Mouse (Mus musculus) cerebellum, adult 2 months (tissue): ENCODE data around the gene Capn1. TPM values are rescaled to one million over a fixed set of nuclear protein-coding genes. Genes with fewer than 3 reads are reported as not detected.

Experiments used
- DNase-seq, 2 experiments: peaks; one replicate each; pipeline ENCODE4 v3.0.0; 2021
- H3K27ac ChIP-seq: fragments of 200-500 bp; 2 replicates; pipeline ENCODE4 v1.5.1; 2012; ENCODE audit warnings: low read length, control low read depth, inconsistent platforms; ENCODE audit not compliant: insufficient read depth
- H3K27me3 ChIP-seq: fragments of 200-500 bp; 2 replicates; pipeline ENCODE4 v1.6.1; 2012; ENCODE audit warnings: inconsistent platforms, mild to moderate bottlenecking, low read length, moderate library complexity; ENCODE audit not compliant: control insufficient read depth, insufficient read depth
- H3K4me1 ChIP-seq: fragments of 200-500 bp; 2 replicates; pipeline ENCODE4 v1.6.1; 2011; ENCODE audit warnings: low read length; ENCODE audit not compliant: control insufficient read depth, insufficient read depth
- H3K4me3 ChIP-seq: fragments of 200-500 bp; replicated peaks from 2 replicates; pipeline ENCODE3; 2011; ENCODE audit warnings: mild to moderate bottlenecking, low read depth, low read length, control low read depth; ENCODE audit not compliant: insufficient read depth
- CTCF ChIP-seq: fragments of 200-500 bp; IDR thresholded peaks from 2 replicates; pipeline ENCODE4 v1.5.1; 2011; ENCODE audit warnings: low read depth, mild to moderate bottlenecking, control low read depth, low read length, moderate library complexity, borderline replicate concordance; ENCODE audit not compliant: insufficient read depth
- POLR2A ChIP-seq: fragments of 200-500 bp; IDR thresholded peaks from 2 replicates; pipeline ENCODE4 v1.6.1; 2011; ENCODE audit warnings: low read length, control low read depth, borderline replicate concordance; ENCODE audit not compliant: insufficient read depth
- WGBS: fragments of 180-500 bp; shearing (Covaris S2); methylation state at CpG from one replicate; pipeline ENCODE4 v1.1.7; 2018; 5-methylcytosine and 5-hydroxymethylcytosine counted together
- polyA plus RNA-seq: library from polyadenylated mRNA; depleted of rRNA; stranded (reverse); fragments of >200 nt; gene quantifications from 2 replicates; pipeline ENCODE4 v1.2.3, GENCODE M21; 2012

Gene Capn1
- polyA plus RNA-seq, 1 experiment = 27.0 TPM

DNA sequence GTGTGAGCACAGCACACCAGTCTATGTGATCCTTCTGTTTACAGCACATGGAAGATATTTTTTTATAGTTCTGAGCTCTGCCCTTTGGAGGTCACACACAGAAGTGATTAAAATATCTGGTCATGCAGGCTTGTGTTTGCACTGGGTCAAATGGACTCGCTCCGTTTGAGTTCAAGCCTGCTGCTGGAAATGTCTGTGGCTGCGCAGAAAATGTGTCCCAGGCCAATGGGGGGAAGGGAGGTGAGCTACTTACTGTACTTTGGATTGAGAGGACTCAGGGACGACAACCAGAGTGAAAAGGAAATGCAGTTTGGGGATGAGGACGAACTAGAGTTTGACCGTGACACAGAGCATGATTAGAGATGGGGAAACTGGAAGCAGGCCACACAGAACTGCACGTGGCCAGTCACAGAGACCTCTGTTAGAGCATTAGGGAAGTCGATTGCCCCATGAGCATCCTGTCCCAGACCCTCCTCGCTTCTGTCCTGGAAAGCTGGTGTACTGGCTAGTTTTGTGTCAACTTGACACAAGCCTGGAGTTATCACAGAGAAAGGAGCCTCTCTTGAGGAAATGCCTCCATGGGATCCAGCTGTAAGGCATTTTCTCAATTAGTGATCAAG lies 20.4 kb upstream of the Capn1 start:
- no peak for DNase-seq
- TF ChIP-seq POLR2A = no peak
- TF ChIP-seq CTCF = no peak
- 77% methylated on average over 9 of the region's 9 CpGs for WGBS

DNA sequence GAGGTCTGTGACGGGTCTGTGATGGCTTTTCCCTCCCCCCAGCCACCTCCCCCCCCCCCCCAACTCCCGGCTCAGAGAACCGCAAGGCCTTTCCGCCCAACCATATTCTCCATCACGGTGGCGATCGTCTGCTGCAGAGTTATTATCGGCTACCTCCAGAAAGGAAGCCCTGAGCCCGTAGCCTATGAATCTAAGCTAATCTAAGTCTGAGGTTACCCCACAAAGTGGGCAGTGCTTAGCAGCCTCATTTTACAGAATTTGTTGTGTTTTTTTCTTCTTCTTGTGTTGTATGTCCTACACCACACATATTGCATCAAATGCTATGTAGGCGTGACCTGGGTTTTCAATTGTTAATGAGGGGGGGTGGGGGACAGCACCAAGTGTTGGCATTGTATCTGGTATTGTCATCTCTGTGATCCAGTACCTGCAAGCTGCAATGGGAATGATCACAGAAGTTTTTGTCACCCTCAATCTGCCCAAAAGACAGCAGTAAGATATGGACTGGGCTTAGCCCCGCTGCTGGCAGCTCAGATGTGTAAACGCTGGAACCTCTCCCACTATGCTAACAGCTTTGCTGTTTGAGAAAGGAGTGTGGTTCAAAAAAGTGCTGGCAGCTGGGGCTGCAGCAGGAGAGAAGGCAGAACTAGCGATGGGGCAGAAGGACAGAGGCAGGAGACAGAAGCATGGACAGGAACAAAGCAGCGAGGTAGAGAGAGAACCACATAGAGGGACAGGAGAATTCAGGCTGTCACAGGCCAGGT lies 15.0 kb upstream of the Capn1 start:
- no peak for DNase-seq
- no peak overlapping the region for H3K4me3 ChIP-seq
- H3K4me1 ChIP-seq = no peaks in the 10 kb centered on the region
- TF ChIP-seq CTCF = no peak
- no peak for TF ChIP-seq POLR2A
- 63% methylated on average over 14 of the region's 14 CpGs for WGBS
- H3K27ac ChIP-seq = no peak overlapping the region
- H3K27me3 ChIP-seq = no peaks in the 10 kb centered on the region

More for the DNA sequence above, 20.4 kb upstream of the Capn1 start:
- Histone ChIP-seq H3K27ac (no peak overlapping the region), H3K27me3 (no peaks in the 10 kb centered on the region), H3K4me1 (no peaks in the 10 kb centered on the region), H3K4me3 (no peak overlapping the region)

DNA sequence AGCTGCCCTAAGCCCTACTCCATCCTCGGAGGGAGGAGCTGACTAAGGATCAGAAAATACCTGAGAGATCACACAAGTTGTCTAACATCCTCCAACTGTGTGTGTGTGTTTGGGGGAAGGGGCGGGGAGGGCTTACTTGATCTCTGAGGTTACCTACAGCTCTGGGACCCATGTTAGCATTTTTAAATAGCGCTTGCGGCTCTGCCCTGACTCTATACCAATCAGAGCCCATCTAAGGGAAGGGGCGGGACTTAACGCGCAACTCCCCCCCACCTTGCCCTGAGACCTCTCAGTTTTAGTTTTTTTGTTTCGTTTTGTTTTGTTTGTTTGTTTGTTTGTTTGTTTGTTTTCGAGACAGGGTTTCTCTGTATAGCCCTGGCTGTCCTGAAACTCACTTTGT lies 13.7 kb upstream of the Capn1 start:
- H3K4me1 ChIP-seq = no peaks in the 10 kb centered on the region
- H3K27ac ChIP-seq = no peak overlapping the region
- H3K27me3 ChIP-seq = no peaks in the 10 kb centered on the region
- 82% methylated on average over 9 of the region's 9 CpGs for WGBS
- no peak for DNase-seq
- no peak overlapping the region for H3K4me3 ChIP-seq
- TF ChIP-seq POLR2A (no peak), CTCF (no peak)

DNA sequence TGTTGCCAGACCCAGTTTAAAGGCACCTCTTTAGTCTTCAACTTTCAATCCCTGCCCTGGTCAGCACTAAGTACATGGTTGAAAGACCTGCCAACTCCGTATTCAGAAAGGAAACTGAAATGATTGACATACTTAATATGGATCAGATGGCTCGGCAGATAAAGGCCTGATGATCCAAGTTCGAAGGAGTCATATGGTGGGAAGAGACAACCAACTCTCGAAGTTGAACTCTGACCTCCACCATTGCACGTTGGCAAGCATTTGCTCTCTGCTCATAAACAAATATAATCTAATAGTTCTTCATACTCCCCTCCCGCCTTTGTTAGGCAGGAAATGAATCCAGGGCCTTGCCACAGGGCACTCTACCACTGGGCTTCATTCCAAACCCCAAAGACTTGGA lies 13.3 kb upstream of the Capn1 start:
- no peak for DNase-seq
- TF ChIP-seq CTCF = no peak
- no peak for TF ChIP-seq POLR2A
- H3K4me3 ChIP-seq = no peak overlapping the region
- WGBS = 68% methylated on average over 6 of the region's 6 CpGs
- H3K27ac ChIP-seq = no peak overlapping the region
- H3K4me1 ChIP-seq = no peaks in the 10 kb centered on the region
- H3K27me3 ChIP-seq = no peaks in the 10 kb centered on the region

DNA sequence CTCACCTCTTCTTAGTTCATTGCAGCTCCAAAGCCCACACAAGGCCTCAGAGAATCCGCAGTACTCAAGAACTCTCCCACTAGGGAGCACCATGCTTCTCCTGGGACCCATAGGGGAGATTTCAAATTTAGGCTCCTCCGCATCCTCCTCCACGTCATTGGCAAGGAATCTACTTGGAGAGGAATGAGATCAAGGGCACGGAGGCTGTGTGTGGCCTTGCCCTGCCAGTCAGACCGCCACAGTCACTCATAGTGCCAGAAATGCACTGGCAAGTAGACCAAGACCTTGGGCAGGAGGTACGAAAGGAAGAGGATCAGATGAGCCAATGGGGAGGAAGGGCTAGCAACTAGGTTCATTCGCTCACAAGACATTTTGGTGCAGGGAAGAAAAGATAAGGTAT lies 8.2 kb upstream of the Capn1 start:
- H3K4me3 ChIP-seq = no peak overlapping the region
- no peak for TF ChIP-seq CTCF
- TF ChIP-seq POLR2A = no peak
- H3K27ac ChIP-seq = no peak overlapping the region
- 45% methylated on average over 7 of the region's 7 CpGs for WGBS
- H3K27me3 ChIP-seq = no peaks in the 10 kb centered on the region
- no peaks in the 10 kb centered on the region for H3K4me1 ChIP-seq
- DNase-seq = no peak

DNA sequence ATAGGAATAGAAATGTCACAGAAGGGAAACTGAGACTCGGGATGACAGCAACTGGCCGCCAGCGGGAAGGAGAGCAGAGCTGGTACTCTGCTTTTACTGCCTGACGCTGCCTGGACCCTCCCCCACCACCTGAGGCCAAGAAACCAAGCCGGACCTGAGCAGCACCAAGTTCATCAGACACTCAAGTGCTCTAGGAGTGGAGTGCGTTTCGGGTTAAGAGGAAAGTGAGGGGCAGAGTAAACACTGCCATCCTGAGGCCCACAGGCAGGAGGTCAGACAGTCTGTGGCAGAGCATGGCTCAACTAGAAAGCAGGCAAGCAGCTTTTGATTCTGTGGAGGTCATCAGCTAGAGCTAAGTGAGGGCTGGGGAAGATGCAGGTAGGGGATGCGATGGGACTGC lies 7.4 kb upstream of the Capn1 start:
- no peak for TF ChIP-seq POLR2A
- no peak for TF ChIP-seq CTCF
- whole genome bisulfite sequencing = 67% methylated on average over 8 of the region's 8 CpGs
- DNase-seq = no peak
- Histone ChIP-seq H3K4me3 (no peak overlapping the region), H3K27ac (no peak overlapping the region), H3K4me1 (no peaks in the 10 kb centered on the region), H3K27me3 (no peaks in the 10 kb centered on the region)

DNA sequence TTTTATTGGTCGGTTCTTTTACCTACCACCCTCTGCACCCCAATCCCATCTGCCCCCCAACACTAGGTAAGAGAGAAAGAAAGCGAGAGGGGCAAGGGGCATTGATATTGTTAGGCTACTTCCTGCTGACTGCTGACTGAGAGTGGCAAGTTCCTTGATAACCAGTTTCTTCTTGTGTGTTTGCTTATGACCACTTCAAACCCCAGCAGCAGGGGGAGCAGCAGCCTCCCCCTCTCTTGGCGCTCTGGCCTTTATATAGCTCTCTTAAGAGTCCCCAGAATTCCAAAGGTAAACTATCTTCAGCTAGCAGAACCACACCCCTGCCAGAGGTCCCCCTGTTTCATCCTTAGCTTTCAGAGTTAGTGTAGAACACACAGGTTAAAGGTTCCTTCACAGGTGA lies 4.6 kb upstream of the Capn1 start:
- DNase-seq = no peak
- H3K4me3 ChIP-seq = no peak overlapping the region
- H3K4me1 ChIP-seq = no peaks in the 10 kb centered on the region
- WGBS = 54% methylated on average over 3 of the region's 3 CpGs
- H3K27ac ChIP-seq = no peak overlapping the region
- TF ChIP-seq CTCF (no peak), POLR2A (no peak)
- H3K27me3 ChIP-seq = no peaks in the 10 kb centered on the region
